Mouse (Mus musculus) granulocyte monocyte progenitor cell, adult 5-6 weeks (primary cell): ENCODE measurements around the gene Fbxo21. TPM values are rescaled to one million over a fixed set of nuclear protein-coding genes. Genes with fewer than 3 reads are reported as not detected.
A peak's percentile ranks its signal among the peaks of the same experiment; 100 is the strongest.

Experiments
- ATAC-seq: replicated peaks from 2 replicates; pipeline ENCODE4 v1.8.0; 2016; ENCODE audit warnings: mild to moderate bottlenecking, moderate TSS enrichment, inconsistent platforms; ENCODE audit not compliant: poor library complexity, severe bottlenecking
- total RNA-seq, 2 experiments: library from RNA; stranded (forward) in 1 of 2; stranded (reverse) in 1 of 2; fragments of 200-712, 200-1000 nt in 1 of 2; fragments of >200 nt in 1 of 2; fragmentation: Nextera tagmentation in 1 of 2; gene quantifications; 2 replicates each; pipeline ENCODE4 v1.2.3; 2014 to 2017

The Fbxo21 gene
- total RNA-seq, 2 experiments from 2014 or later: 13.8 to 19.5 TPM

GRCm38 (mm10) chr5:118015669-118016068, 39.1 kb downstream of the Fbxo21 start:
- ATAC-seq: no peak

- no peak for ATAC-seq
Measured at GRCm38 (mm10) chr5:118017527-118017926, 41.0 kb downstream of the Fbxo21 start.

- no peak for ATAC-seq
Measured at GRCm38 (mm10) chr5:118019905-118020304, 43.4 kb downstream of the Fbxo21 start.

- ATAC-seq: no peak
Measured at GRCm38 (mm10) chr5:118023053-118023452, 46.5 kb downstream of the Fbxo21 start.

- ATAC-seq: 0 out of 2 replicates have a peak, but pooled peaks have one; percentile 12
Measured at GRCm38 (mm10) chr5:118025880-118026279, 49.4 kb downstream of the Fbxo21 start.

GRCm38 (mm10) chr5:118026343-118026742, 49.8 kb downstream of the Fbxo21 start:
- ATAC-seq: no peak

- ATAC-seq: no peak
Measured at GRCm38 (mm10) chr5:118027101-118027697, 50.7 kb downstream of the Fbxo21 start.

GRCm38 (mm10) chr5:118027698-118028190, 51.2 kb downstream of the Fbxo21 start, which contains the start of gene Tesc:
Tesc (plus strand) TSS chr5:118027743.
- no peak for ATAC-seq

GRCm38 (mm10) chr5:118028191-118029034, 51.9 kb downstream of the Fbxo21 start:
- peak; percentile 44 for ATAC-seq

GRCm38 (mm10) chr5:118029035-118029408, 52.5 kb downstream of the Fbxo21 start:
- no peak for ATAC-seq

GRCm38 (mm10) chr5:118029420-118029819, 52.9 kb downstream of the Fbxo21 start:
- peak; percentile 57 for ATAC-seq

GRCm38 (mm10) chr5:118030022-118030675, 53.6 kb downstream of the Fbxo21 start:
- no peak for ATAC-seq

- ATAC-seq: no peak
Measured at GRCm38 (mm10) chr5:118031059-118031458, 54.5 kb downstream of the Fbxo21 start.

GRCm38 (mm10) chr5:118031508-118031907, 55.0 kb downstream of the Fbxo21 start:
- no peak for ATAC-seq

GRCm38 (mm10) chr5:118033328-118033727, 56.8 kb downstream of the Fbxo21 start:
- no peak for ATAC-seq

- ATAC-seq: no peak
Measured at GRCm38 (mm10) chr5:118033740-118034139, 57.2 kb downstream of the Fbxo21 start.

GRCm38 (mm10) chr5:118034632-118035031, 58.1 kb downstream of the Fbxo21 start:
- ATAC-seq: no peak

GRCm38 (mm10) chr5:118035786-118036185, 59.3 kb downstream of the Fbxo21 start:
- ATAC-seq: no peak

GRCm38 (mm10) chr5:118036888-118037797, 60.6 kb downstream of the Fbxo21 start:
- ATAC-seq: no peak
